Mouse (Mus musculus) limb, embryonic 12.5 days (tissue): ENCODE data around the gene Atxn1. TPM values are rescaled to one million over a fixed set of nuclear protein-coding genes. Genes with fewer than 3 reads are reported as not detected.

Experiments
- ATAC-seq: fragments of 200-750 bp; cut with Nextera tagmentation; 2 replicates; pipeline ENCODE4 v1.8.0; 2017; ENCODE audit warnings: low read depth, moderate TSS enrichment; ENCODE audit not compliant: insufficient number of reproducible peaks, insufficient read depth, low FRiP score, low TSS enrichment
- H3K27ac ChIP-seq: fragments of 300-500 bp; sonication (generic); 2 replicates; pipeline ENCODE4 v1.5.1; 2016; ENCODE audit warnings: mild to moderate bottlenecking, moderate library complexity
- H3K27me3 ChIP-seq: fragments of 300-500 bp; sonication (generic); 2 replicates; pipeline ENCODE4 v1.6.1; 2016; ENCODE audit warnings: mild to moderate bottlenecking, moderate library complexity
- H3K36me3 ChIP-seq: fragments of 300-500 bp; sonication (generic); 2 replicates; pipeline ENCODE4 v1.6.1; 2016; ENCODE audit warnings: mild to moderate bottlenecking, moderate library complexity
- H3K4me1 ChIP-seq: fragments of 300-500 bp; sonication (generic); replicated peaks from 2 replicates; pipeline ENCODE4 v1.6.1; 2016
- H3K4me2 ChIP-seq: fragments of 300-500 bp; sonication (generic); 2 replicates; pipeline ENCODE4 v1.6.1; 2016; ENCODE audit warnings: mild to moderate bottlenecking, moderate library complexity
- H3K4me3 ChIP-seq: fragments of 300-500 bp; sonication (generic); replicated peaks from 2 replicates; pipeline ENCODE4 v1.5.1; 2016; ENCODE audit warnings: mild to moderate bottlenecking
- H3K9ac ChIP-seq: fragments of 300-500 bp; sonication (generic); replicated peaks from 2 replicates; pipeline ENCODE4 v1.6.1; 2016; ENCODE audit warnings: mild to moderate bottlenecking, moderate library complexity
- H3K9me3 ChIP-seq: fragments of 300-500 bp; sonication (generic); 2 replicates; pipeline ENCODE4 v1.6.1; 2016; ENCODE audit warnings: mild to moderate bottlenecking, moderate library complexity
- WGBS: fragments of 180-500 bp; shearing (Covaris S2); methylation state at CpG from one replicate; pipeline ENCODE4 v1.1.7; 2016; 5-methylcytosine and 5-hydroxymethylcytosine counted together
- polyA plus RNA-seq: library from polyadenylated mRNA; unstranded; fragments of >200 nt; fragmentation: Nextera tagmentation; extraction: Ambion mirVana; gene quantifications from 2 replicates; pipeline ENCODE4 v1.2.1, GENCODE M21; 2016

The Atxn1 gene
- polyA plus RNA-seq, 1 experiment from 2014 or later: 2.5 TPM

DNA sequence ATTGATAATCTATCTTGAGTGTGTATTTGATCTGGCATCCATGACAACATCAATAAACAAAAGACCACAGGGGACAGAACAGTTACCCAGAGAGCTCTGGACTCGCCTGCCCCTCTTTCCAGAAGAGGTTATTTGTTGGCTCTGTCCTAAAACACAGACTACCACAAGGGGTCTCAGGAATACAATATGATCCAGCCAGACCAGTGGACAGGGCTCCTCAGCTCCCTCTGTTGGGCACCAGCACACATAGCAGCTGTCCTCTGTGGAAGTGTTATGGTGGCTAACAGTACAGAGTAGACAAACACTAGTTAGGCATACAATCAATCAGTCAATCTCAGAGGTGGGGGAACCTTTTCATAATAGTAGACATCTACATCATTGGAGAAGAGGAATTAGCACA is 12.1 kb upstream of the Atxn1 start:
- Histone ChIP-seq H3K36me3 (no peaks in the 10 kb centered on the region), H3K9ac (no peak overlapping the region), H3K4me3 (no peak overlapping the region), H3K27me3 (no peaks in the 10 kb centered on the region), H3K4me1 (peaks cover 7% of the 10 kb centered on the region; the same call in 1 of the 2 replicates), H3K27ac (no peak overlapping the region), H3K4me2 (no peak overlapping the region), H3K9me3 (no peaks in the 10 kb centered on the region)
- no peak for ATAC-seq
- WGBS: 28% methylated on average over 1 of the region's 1 CpGs

DNA sequence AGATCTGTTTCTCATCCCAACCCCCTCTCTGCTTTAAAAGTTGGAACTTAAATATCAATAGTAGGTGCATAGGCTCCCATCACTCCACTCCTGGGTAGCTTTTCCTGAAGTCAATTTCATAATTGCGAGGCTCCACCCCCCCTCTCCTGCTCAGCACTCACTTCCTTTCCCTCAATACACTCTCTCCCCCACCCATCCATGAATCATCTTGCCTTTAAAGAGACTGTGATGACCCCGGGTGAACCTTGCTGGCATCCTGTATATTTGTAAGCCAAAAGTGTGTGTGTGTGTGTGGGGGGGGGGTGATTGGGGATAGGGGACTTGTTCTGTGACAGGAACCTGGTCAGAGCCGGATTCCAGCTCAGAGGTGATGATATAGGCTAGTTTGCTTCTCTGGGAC is 9.8 kb upstream of the Atxn1 start:
- H3K9ac ChIP-seq: no peak overlapping the region
- no peak overlapping the region for H3K4me2 ChIP-seq
- no peaks in the 10 kb centered on the region for H3K27me3 ChIP-seq
- peaks cover 7% of the 10 kb centered on the region; the same call in 1 of the 2 replicates for H3K4me1 ChIP-seq
- no peak overlapping the region for H3K27ac ChIP-seq
- H3K36me3 ChIP-seq: no peaks in the 10 kb centered on the region
- ATAC-seq: no peak
- no peaks in the 10 kb centered on the region for H3K9me3 ChIP-seq
- WGBS: 39% methylated on average over 3 of the region's 3 CpGs
- no peak overlapping the region for H3K4me3 ChIP-seq

DNA sequence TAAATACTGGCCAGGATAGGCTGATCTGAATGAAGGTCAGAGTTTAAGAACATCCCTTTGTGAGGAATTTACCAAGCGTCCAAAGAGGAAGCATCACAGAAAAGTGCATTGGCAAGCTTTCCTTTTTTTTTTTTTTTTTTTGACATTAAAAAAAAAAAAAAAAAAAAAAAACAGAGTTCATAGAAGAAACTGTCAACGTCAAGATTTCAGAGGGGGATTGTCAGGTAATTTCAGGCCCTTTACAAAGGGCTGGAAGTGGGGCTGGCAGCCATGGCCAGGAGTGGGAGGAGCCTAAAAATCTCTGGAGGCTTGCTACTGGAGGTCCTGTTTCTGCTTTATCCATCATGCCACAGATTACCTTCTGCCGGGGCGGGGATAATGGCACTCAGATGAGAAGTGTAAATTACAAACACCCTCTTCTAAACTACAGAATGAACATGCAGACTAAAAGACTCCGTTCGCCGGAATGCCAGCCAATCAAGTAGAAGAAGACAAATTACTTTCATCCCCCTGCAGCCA is 9.2 kb upstream of the Atxn1 start:
- Histone ChIP-seq H3K9me3 (no peaks in the 10 kb centered on the region), H3K9ac (no peak overlapping the region), H3K4me1 (peaks cover 7% of the 10 kb centered on the region; the same call in 1 of the 2 replicates), H3K36me3 (no peaks in the 10 kb centered on the region), H3K4me2 (0 out of 2 replicates have a peak overlapping the region, but pooled peaks have one; percentile 19), H3K27me3 (no peaks in the 10 kb centered on the region), H3K27ac (no peak overlapping the region), H3K4me3 (no peak overlapping the region)
- WGBS: 32% methylated on average over 7 of the region's 7 CpGs
- ATAC-seq: no peak

DNA sequence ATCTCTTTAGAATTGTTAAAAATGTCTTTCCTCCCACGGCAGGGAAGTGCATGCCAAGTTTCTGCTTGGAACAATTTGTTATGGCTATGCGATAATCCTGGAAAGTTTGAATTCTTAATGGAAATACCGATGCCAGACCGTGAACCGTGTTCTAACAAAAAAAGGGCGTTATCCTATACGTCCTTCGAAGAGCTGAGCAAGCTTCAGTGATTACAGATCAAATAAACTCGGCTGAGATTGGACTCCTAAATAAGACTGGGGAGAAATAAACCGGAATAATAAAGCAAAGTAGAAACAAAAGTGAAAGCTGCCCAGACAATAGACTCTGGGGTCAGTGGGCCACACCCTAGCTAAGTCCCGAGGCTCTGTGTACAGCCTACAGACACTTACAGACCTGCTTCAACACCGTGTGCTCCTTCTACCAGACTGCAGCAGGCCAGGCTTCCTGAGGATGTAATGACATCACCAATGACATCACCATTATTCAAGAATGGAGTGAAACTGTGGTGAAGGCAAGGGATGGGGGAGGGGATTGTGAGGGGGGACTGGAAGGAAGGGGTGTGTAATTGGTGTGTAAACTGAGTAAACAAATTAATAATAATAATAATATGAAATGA is 6.2 kb upstream of the Atxn1 start:
- 74% methylated on average over 12 of the region's 12 CpGs for WGBS
- no peak overlapping the region for H3K9ac ChIP-seq

DNA sequence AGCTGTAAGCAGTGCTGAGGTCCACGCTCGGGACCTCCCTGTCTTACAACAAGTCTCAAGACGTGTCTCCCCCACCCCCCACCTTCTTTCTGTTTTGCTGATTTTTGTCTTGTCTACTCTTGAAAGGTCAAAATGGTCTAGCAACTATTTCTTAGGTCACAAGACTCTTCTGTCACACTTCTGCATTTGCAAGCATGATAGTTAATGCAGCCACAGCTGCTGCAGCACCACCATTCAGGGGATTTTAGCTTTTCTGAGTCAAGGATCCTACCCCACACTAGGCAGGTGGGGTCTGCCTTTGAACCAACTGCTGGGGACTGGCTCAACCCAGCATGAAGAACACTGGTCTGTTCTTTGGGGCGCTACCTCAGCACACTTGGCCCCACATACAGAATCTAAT is 3.4 kb upstream of the Atxn1 start:
- H3K27me3 ChIP-seq: no peaks in the 10 kb centered on the region
- H3K9ac ChIP-seq: no peak overlapping the region
- no peak overlapping the region for H3K4me2 ChIP-seq
- H3K4me3 ChIP-seq: no peak overlapping the region
- H3K4me1 ChIP-seq: peaks cover 13% of the 10 kb centered on the region
- no peaks in the 10 kb centered on the region for H3K9me3 ChIP-seq
- H3K36me3 ChIP-seq: no peaks in the 10 kb centered on the region
- WGBS: 65% methylated on average over 4 of the region's 4 CpGs
- ATAC-seq: no peak
- no peak overlapping the region for H3K27ac ChIP-seq

More for the DNA sequence above, 6.2 kb upstream of the Atxn1 start:
- Histone ChIP-seq H3K27ac (no peak overlapping the region), H3K4me3 (no peak overlapping the region), H3K4me1 (peaks cover 13% of the 10 kb centered on the region), H3K27me3 (no peaks in the 10 kb centered on the region), H3K4me2 (no peak overlapping the region), H3K36me3 (no peaks in the 10 kb centered on the region), H3K9me3 (no peaks in the 10 kb centered on the region)
- ATAC-seq: no peak

DNA sequence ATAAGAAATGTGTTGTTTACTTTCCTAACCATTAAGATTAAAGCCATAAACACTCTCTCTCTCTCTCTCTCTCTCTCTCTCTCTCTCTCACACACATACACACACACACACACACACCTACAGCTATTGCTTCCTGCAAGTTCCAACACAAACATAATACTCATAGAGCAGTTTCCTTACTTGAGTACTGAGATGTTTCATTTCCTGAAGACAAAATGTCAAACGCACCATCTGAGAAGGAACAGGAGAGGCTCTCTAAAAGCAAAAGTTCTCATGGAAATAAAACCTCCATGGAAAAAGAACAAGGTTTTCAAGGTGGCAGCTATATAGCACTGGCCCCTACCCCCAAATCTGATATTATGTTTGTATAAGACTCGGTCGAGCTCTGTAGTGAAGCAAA is 2.6 kb upstream of the Atxn1 start:
- WGBS: 63% methylated on average over 3 of the region's 3 CpGs
- no peak overlapping the region for H3K9ac ChIP-seq
- H3K9me3 ChIP-seq: no peaks in the 10 kb centered on the region
- ATAC-seq: no peak
- no peak overlapping the region for H3K4me3 ChIP-seq
- no peaks in the 10 kb centered on the region for H3K36me3 ChIP-seq
- peaks cover 1% of the 10 kb centered on the region; the same call in 1 of the 2 replicates for H3K27me3 ChIP-seq
- H3K4me1 ChIP-seq: peaks cover 22% of the 10 kb centered on the region
- H3K27ac ChIP-seq: no peak overlapping the region
- no peak overlapping the region for H3K4me2 ChIP-seq

DNA sequence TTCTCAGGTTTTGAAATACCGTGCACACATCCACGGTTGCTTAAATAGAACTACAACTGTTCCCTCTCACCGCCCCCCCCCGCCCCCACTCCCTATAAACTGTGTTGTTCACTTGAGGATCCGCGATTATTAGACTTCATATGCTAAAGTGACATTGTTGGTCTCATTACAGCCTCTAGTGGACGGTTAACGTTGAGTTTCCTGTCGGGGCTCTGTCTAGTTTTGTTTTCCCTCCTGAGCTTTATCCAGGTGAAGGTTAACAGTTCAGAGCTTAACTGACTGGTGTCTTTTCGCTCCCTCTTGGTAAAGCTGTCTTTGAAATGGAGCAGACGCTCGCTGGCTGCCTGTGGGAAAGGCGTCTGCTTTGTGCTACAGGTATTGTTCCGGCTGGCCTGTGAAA is 1.8 kb upstream of the Atxn1 start:
- Histone ChIP-seq H3K9me3 (no peaks in the 10 kb centered on the region), H3K9ac (no peak overlapping the region), H3K4me2 (peak overlapping the region; percentile 89), H3K4me3 (peak overlapping the region; percentile 82; the same call in 1 of the 2 replicates), H3K4me1 (peaks cover 30% of the 10 kb centered on the region), H3K36me3 (no peaks in the 10 kb centered on the region), H3K27me3 (peaks cover 8% of the 10 kb centered on the region), H3K27ac (no peak overlapping the region)
- ATAC-seq: no peak
- 3% methylated on average over 14 of the region's 14 CpGs for WGBS

DNA sequence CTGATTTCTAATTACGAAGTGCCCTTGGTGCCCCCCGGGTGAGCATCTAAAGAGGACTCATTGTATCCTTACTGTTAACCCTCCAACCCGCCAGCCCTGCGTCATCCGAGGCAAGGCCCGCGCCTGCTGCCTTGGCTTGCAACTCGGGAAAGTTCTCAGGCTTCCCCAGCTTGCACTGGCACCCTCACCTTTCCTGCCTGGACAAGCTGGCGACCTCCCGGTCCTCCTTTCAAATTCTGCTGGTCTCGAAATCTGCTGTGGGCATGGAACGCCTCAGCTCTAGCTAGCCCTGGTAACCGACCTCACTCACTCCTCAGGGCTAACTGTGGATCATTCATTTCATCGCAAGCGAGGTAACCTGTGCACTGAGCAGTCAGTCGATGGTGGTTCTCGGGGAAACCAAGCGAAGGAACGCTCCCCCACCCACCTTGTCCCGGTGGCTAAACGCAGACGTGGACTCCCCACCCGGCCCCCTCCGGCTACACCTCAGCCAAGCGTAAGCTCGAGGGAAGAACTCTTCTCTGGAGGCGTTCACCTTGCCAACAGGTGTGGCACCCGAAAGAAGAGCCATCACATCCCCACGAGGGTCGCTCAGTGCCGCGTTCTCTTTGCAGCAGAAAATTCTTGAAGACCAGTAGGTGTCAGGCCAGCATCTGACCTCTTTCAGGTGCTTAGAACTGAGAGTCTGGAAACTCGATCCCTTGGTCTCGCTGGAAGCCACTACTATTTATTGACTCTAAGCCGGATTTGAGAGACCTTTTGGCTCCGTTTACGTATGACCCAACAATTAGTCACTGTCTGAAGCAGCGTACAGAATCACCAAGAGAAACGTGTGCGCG is 1.0 kb upstream of the Atxn1 start:
- Histone ChIP-seq H3K27me3 (peaks cover 8% of the 10 kb centered on the region), H3K27ac (peak overlapping the region; percentile 93)

DNA sequence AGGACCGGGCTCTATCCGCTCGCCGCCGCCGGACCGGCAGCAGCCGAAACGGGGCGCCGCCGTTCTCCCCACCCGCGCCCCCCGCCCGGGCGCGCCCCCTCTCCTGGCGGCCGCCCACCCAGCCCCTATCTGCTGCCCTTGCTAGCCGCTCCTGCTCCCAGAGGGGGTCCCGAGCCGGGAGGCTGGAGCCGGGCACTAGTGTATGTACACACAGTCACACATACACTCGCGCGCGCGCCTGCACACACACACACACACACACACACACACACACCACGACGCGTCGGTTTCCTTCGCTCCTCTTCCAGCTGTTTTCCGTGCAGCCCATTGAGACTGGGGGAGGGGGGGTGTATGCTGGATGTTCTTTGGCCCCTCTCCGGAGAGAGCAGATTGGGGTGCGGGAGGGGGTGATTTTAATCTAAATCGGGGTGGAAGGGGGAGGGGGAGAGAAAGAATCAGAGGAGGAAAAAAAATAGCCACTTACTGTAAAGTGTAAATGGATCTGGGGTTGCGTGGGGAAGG is 416 bp downstream of the Atxn1 start:
- peak; percentile 53; the same call in 1 of the 2 replicates for ATAC-seq
- H3K36me3 ChIP-seq: no peaks in the 10 kb centered on the region
- H3K9me3 ChIP-seq: no peaks in the 10 kb centered on the region
- peak overlapping the region; percentile 90 for H3K9ac ChIP-seq
- peak overlapping the region; percentile 82 for H3K4me3 ChIP-seq
- H3K27ac ChIP-seq: peak overlapping the region; percentile 93
- H3K27me3 ChIP-seq: peaks cover 8% of the 10 kb centered on the region
- H3K4me2 ChIP-seq: peak overlapping the region; percentile 89
- peaks cover 47% of the 10 kb centered on the region for H3K4me1 ChIP-seq
- 1% methylated on average over 17 of the region's 39 CpGs for WGBS

More for the DNA sequence above, 1.0 kb upstream of the Atxn1 start:
- no peaks in the 10 kb centered on the region for H3K36me3 ChIP-seq
- H3K4me2 ChIP-seq: peak overlapping the region; percentile 89
- H3K4me3 ChIP-seq: peak overlapping the region; percentile 82
- no peaks in the 10 kb centered on the region for H3K9me3 ChIP-seq
- WGBS: 1% methylated on average over 41 of the region's 41 CpGs
- peaks cover 35% of the 10 kb centered on the region for H3K4me1 ChIP-seq
- ATAC-seq: 0 out of 2 replicates have a peak, but pooled peaks have one; percentile 14
- peak overlapping the region; percentile 90 for H3K9ac ChIP-seq

DNA sequence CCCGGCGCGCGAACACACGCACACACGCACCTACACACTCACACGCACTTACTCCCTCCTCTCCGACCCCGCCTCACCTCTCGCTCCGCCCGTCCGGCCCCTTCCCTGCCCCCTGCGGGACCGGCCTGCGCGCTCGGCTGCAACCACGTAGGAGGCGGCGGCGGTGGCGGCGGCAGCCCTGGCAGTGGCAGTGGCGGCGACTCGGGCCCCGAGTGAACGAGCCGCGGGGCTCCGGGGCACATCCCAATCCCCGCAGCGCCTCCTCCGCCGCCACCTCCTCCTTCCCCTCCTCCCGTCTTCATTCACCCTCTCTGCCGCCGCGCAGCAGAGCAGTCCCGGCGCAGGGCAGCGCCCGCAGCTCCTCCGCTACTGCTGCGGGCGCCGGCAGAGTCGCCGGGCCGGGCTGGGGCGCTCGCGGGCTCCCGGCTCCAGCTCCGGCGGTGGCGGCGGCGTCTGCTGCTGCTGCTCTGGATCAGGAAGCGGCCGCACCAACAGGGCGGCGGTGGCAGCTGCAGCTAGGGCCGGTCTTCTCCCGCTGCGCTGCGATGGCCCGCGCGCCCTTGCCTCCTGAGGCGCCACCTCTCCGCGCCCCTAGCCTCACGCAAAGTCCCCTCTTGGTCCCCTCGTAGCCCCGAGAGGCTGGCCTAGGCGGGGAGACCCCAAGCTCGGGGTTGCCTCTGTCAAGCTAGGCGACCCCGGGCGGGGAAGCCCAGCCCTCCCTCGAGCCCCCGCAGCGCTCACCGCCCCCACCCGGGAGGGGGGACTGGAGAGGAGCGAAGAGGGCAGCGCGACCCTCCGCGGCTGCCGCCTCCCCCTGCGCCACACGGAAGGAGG is 1.1 kb downstream of the Atxn1 start:
- Histone ChIP-seq H3K9me3 (no peaks in the 10 kb centered on the region), H3K27ac (peak overlapping the region; percentile 93), H3K27me3 (peaks cover 8% of the 10 kb centered on the region), H3K4me2 (peak overlapping the region; percentile 89), H3K36me3 (no peaks in the 10 kb centered on the region), H3K4me3 (peak overlapping the region; percentile 82), H3K9ac (peak overlapping the region; percentile 90), H3K4me1 (peaks cover 47% of the 10 kb centered on the region)
- ATAC-seq: peak; percentile 43; the same call in 1 of the 2 replicates
- under 1% methylated on average over 80 of the region's 95 CpGs for WGBS
